Mouse (Mus musculus) adrenal gland, postnatal 10 days (tissue): ENCODE data around the gene Sirt5. TPM values are rescaled to one million over a fixed set of nuclear protein-coding genes. Genes with fewer than 3 reads are reported as not detected.

ENCODE experiments used
- DNase-seq: peaks from one replicate; pipeline ENCODE4 v3.0.0; 2021; ENCODE audit warnings: mixed read lengths
- total RNA-seq, 2 experiments: library from RNA; stranded (reverse); gene quantifications; 2 replicates each; pipeline ENCODE4 v1.2.3; 2021

Gene Sirt5
- total RNA-seq, 2 experiments from 2014 or later = 24.9 to 34.0 TPM

- DNase-seq = no peak
Measured at GRCm38 (mm10) chr13:43374205-43374604, 8.9 kb downstream of the Sirt5 start.

DNA sequence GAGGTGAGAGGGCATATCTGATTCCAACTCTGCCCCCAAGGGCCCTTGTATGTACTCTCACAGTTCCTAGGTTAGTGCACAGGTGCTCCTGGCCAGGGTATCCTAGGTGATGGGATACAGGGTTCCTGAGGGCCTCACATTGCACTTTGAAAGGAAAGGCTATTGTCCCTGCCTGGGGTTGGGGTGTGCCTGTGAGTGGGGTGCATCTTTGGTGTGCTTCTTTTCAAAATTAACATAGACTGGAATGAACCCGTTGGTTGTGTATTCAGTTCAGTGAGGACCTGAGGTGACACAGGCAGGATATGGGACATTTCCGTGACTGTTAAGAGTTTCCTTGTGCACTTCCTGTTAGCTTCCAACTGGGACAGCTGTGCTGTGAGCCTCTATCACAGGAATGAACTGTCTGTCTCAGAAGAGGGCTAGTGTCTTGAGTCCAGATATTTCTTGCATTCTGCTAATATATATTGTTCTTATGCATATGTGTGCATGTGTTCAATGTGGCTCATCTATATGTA lies 9.7 kb downstream of the Sirt5 start:
- no peak for DNase-seq

- no peak for DNase-seq
Measured at GRCm38 (mm10) chr13:43379989-43380388, 14.7 kb downstream of the Sirt5 start.

DNA sequence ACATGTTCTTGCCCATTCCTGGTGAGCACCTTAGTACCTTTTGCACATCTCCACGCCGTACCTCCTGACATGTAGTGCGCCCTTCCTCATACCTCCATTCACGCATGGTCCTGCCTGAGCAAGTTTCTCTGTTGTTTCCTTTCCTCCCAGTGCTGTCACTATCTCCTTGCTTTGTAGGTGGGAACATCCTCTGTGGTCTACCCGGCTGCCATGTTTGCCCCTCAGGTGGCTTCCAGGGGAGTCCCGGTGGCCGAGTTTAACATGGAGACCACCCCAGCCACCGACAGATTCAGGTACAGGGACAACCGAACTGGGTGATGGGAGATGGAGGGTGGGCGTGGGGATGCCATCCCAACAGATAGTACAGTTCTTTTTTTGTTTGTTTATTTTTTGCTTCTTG lies 20.0 kb downstream of the Sirt5 start:
- DNase-seq = no peak

GRCm38 (mm10) chr13:43397700-43398296 lies 32.5 kb downstream of the Sirt5 start:
- DNase-seq = no peak

DNA sequence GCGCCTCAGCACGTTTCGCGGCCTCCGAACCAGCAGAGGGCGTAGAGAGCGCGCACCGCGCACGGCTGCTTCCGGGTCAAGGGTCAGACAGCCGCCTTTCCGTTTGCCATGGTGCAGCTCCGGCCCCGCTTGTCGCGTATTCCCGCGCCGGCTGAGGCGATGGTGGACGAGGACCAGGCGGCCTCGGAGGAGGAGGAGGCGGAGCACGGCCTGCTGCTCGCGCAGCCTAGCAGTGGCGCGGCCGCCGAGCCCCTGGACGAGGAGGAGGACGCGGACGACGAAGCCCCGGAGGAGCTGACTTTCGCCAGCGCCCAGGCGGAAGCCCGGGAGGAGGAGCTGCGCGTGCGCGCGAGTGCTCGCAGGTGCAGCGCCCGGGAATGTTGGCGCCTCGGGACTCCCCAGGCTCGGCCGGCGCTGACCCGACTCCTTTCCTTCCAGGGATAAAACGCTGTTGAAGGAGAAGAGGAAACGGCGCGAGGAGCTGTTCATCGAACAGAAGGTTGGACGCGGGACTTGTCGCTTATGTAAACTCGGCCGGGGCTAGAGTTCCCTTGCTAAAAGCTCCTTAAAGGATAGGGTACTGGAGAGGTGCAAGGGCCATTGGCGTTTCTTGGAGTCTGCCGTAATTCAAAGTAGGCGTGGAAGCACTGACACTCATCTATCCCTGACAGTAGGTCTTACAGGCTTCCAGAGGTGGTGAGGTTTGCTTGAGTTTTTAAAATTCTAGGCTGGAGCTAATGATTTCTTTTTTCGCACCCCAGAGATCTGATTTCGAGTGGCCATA lies 33.2 kb downstream of the Sirt5 start, which contains the start of gene Nol7:
Gene Nol7, plus strand, starts transcription at position 94 of the 784 bp plus-strand sequence.
- DNase-seq = peak; percentile 97

- no peak for DNase-seq
Measured at GRCm38 (mm10) chr13:43399576-43399975, 34.3 kb downstream of the Sirt5 start.

- no peak for DNase-seq
Measured at GRCm38 (mm10) chr13:43412311-43412710, 47.0 kb downstream of the Sirt5 start.

DNA sequence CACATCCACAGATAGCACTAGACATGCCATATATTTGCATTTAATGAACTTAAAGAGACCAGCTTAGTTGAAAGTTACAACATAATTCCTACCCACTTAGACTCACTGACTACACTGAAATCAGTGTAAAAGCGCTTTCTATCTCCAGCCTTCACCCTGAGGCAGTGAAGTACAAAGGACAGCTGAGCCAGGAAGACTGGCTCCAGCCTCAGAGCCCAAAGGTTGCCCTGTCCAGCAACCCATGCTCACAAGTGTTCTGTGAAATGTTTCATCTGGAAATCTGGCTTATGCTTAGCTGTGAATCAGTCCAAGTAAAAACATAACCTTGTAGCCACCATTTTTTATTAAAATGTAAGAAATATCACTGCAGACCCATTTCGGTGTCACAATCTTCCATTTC lies 48.3 kb downstream of the Sirt5 start:
- no peak for DNase-seq

DNA sequence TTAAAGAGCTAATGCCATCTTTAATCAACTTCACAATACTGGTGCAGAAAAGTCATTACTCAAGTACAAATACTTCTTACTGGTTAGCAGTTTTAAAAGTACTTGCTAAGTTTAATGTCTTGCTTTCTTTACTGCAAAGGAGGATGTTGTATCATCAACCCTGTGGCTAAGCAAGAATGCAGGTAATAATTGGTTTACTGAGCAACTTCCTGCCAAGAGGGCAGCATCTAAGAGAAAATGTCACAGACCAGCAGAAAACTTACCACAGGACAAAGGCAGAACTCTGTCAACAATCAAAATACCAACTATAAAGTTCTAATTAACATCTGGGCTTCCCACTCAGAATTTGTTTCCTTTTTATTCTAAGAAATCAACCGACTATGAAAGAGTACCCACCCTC lies 50.0 kb downstream of the Sirt5 start:
- DNase-seq = no peak

- DNase-seq = no peak
Measured at GRCm38 (mm10) chr13:43428436-43428835, 63.1 kb downstream of the Sirt5 start.

- DNase-seq = no peak
Measured at GRCm38 (mm10) chr13:43433395-43433794, 68.1 kb downstream of the Sirt5 start.

DNA sequence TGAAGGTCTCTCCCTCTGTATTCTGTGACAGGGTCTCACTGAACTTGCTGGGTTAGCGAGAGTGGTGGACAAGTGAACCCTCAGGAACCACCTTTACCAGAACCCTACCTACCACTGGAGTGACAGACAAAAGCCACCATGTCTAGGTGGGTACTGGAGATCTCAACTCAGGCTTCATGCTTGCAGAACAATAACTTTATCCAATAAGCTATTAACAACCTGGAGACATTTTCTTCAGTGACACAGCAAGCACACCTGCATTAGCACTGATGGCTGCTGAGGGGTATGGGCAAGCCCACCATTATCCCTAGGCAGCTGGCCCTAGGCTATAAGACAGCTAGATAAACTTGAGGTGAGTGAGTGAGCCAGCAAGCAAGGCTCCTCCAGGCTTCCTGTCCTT lies 75.1 kb downstream of the Sirt5 start:
- no peak for DNase-seq

- DNase-seq = no peak
Measured at GRCm38 (mm10) chr13:43442551-43442950, 77.3 kb downstream of the Sirt5 start.

GRCm38 (mm10) chr13:43443706-43444105 lies 78.4 kb downstream of the Sirt5 start:
- DNase-seq = no peak

DNA sequence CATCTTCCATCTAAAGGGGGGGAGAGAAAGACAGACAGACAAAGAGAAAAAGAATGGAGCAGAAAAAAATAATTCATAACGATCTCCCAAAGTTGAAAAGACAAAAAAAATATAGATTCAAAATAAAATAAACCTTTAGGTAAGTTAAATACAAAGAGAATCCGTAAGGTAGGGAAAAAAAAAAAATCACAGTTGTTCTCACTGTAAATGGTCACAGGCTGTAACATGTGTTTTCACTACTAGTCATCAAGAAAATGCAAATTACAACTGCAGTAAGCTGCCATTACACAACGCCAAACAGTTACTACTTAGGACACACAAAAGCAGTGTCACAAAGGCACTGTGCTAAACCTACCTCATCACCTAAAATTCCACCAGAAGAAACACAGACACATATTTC lies 79.4 kb downstream of the Sirt5 start:
- DNase-seq = no peak

Other genes starting within 250 kb of the Sirt5 start
- 10 to 100 TPM; 24.4 to 26.7 TPM for gene Tbc1d7, start 194.0 kb upstream of the Sirt5 start, total RNA-seq
- 10 to 100 TPM; 10.1 to 11.7 TPM for gene Gfod1, start 61.3 kb upstream of the Sirt5 start, total RNA-seq
- 100 to 1,000 TPM; 109 to 122 TPM for gene Nol7, start 32.9 kb downstream of the Sirt5 start, total RNA-seq
- gene Ranbp9, start 115.8 kb downstream of the Sirt5 start, total RNA-seq = 10 to 100 TPM; 53.1 to 59.9 TPM
- 10 to 100 TPM; 66.3 to 83.1 TPM for gene Mcur1, start 194.7 kb downstream of the Sirt5 start, total RNA-seq